Mouse (Mus musculus): ENCODE data around the gene Atp1b2. TPM values are rescaled to one million over a fixed set of nuclear protein-coding genes. Genes with fewer than 3 reads are reported as not detected.

The Atp1b2 gene
- polyA plus RNA-seq, 2 experiments = 10.4 to 17.9 TPM

DNA sequence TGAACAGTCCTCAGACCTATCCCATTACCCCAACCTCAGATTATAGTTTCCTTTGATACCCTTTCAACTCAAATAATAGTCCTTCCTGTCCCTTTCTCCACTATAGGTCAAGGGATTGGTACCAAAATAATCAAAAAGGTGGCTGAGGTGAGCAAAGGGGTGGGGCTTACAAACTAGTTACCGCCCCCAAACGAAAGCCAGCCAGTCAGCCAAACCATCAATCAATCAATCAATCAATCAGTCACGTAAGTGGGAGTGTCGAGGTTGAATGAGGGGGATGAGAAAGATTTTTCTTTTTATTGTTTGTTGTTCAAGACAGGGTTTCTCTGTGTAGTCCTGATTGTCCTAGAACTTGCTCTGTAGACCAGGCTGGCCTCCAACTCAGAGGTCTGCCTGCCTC, 17.3 kb upstream of the Atp1b2 start:
- H3K9ac ChIP-seq (ENCODE audit: low read depth, low read length, severe bottlenecking) = peak overlapping the region; percentile 69; the same call in 1 of the 2 replicates

DNA sequence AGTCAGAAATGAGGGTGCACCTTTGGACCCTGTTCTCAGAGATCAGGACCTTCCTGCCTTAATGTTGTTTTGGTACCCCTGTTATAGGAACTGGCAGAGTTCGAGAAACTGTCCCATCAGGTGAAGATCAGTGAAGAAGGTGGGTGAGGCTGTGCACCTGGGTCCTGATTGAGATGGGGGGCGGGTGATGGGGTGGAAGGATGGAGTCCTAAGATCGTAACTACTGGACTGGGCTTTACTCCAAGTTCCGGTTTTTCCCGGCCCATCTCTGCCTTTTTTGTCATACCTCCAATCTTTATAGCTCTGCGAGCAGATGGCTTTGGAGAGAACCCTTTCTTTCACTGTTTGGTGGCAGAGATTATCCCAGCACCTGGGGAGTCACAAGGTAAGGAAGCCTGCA, 16.7 kb upstream of the Atp1b2 start:
- Histone ChIP-seq H3K36me3 (ENCODE audit: control insufficient read depth, insufficient read depth, low read length) (no peaks in the 10 kb centered on the region), H3K27ac (replicated peaks; ENCODE audit: low read depth, low read length) (0 out of 2 replicates have a peak overlapping the region, but pooled peaks have one; percentile 2), H3K9me3 (ENCODE audit: control insufficient read depth, low read length) (no peaks in the 10 kb centered on the region), H3K4me1 (ENCODE audit: control insufficient read depth, insufficient read depth, low read length) (0 out of 2 replicates have a peak, but pooled peaks cover 7% of the 10 kb centered on the region), H3K4me3 (replicated peaks; ENCODE audit: low read length) (peak overlapping the region; percentile 51), H3K27me3 (ENCODE audit: control insufficient read depth, insufficient read depth, low read length) (no peaks in the 10 kb centered on the region), H3K4me2 (replicated peaks; ENCODE audit: low read depth, low read length, severe bottlenecking) (peak overlapping the region; percentile 75), H3K9ac (ENCODE audit: low read depth, low read length, severe bottlenecking) (peak overlapping the region; percentile 69)
- 0 out of 2 replicates have a peak, but pooled peaks have one; percentile 9 for ATAC-seq (ENCODE audit: low FRiP score, low read depth)
- 27% methylated on average over 6 of the region's 6 CpGs for WGBS
- DNase-seq (ENCODE audit: low spot score) = no peak
- no peak for TF ChIP-seq POLR2A (IDR thresholded peaks at IDR 0.05; ENCODE audit: borderline replicate concordance, extremely low read depth, insufficient read depth, insufficient read length)

More for the DNA sequence above, 17.3 kb upstream of the Atp1b2 start:
- Histone ChIP-seq H3K27ac (replicated peaks; ENCODE audit: low read depth, low read length) (no peak overlapping the region), H3K4me3 (replicated peaks; ENCODE audit: low read length) (peak overlapping the region; percentile 51), H3K9me3 (ENCODE audit: control insufficient read depth, low read length) (no peaks in the 10 kb centered on the region), H3K4me2 (replicated peaks; ENCODE audit: low read depth, low read length, severe bottlenecking) (peak overlapping the region; percentile 75), H3K36me3 (ENCODE audit: control insufficient read depth, insufficient read depth, low read length) (no peaks in the 10 kb centered on the region), H3K4me1 (ENCODE audit: control insufficient read depth, insufficient read depth, low read length) (0 out of 2 replicates have a peak, but pooled peaks cover 7% of the 10 kb centered on the region), H3K27me3 (ENCODE audit: control insufficient read depth, insufficient read depth, low read length) (no peaks in the 10 kb centered on the region)
- WGBS = 65% methylated on average over 4 of the region's 4 CpGs
- ATAC-seq (ENCODE audit: low FRiP score, low read depth) (no peak), DNase-seq (ENCODE audit: low spot score) (no peak)
- no peak for TF ChIP-seq POLR2A (IDR thresholded peaks at IDR 0.05; ENCODE audit: borderline replicate concordance, extremely low read depth, insufficient read depth, insufficient read length)

DNA sequence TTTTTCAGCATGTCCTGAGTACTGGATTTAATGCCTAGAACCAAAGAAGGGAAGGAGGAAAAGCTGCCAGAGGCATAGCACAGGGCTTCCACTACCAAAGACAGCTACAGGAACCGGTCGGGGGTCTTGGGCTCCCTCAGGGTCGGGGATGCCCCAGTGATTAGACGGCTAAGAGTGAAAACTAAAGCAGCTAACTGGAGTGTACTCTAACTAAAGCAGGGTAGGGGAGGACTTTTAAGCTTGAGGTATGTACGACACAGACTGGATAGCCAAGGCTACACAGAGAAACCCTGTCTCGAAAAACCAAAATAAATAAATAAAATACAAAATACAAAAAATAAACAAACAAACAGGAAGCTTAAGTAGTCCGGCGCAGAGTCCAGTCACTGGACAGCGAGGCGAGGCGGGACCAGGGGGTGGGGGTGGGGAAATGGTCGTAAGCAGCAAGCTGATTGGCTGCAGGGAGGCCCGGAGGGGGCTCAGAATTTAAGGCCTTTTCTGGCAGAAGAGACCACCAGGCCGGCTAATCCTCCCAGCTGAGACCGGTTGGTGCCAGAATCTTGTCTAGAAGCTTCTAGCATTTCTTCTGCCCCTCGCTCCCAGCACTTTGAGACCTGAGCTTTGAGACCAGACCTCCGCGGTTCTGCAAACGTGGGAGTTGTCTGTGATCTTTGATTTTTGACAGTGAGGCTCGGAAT, 16.0 kb upstream of the Atp1b2 start, which contains the start of gene Sat2:
Gene Sat2, plus strand, starts transcription at position 454 of the 698 bp plus-strand sequence.
- H3K27ac ChIP-seq (replicated peaks; ENCODE audit: low read depth, low read length) = peak within 1 kb of the TSS; percentile 2; the same call in 1 of the 2 replicates
- ATAC-seq (ENCODE audit: low FRiP score, low read depth) = peak; percentile 87
- 0 out of 2 replicates have a peak, but pooled peaks cover 7% of the 10 kb centered on the region for H3K4me1 ChIP-seq (ENCODE audit: control insufficient read depth, insufficient read depth, low read length)
- H3K9ac ChIP-seq (ENCODE audit: low read depth, low read length, severe bottlenecking) = peak within 1 kb of the TSS; percentile 69
- 0 out of 2 replicates have a peak, but pooled peaks have one; percentile 21 for TF ChIP-seq POLR2A (IDR thresholded peaks at IDR 0.05; ENCODE audit: borderline replicate concordance, extremely low read depth, insufficient read depth, insufficient read length)
- H3K4me2 ChIP-seq (replicated peaks; ENCODE audit: low read depth, low read length, severe bottlenecking) = peak within 1 kb of the TSS; percentile 75
- H3K4me3 ChIP-seq (replicated peaks; ENCODE audit: low read length) = peak within 1 kb of the TSS; percentile 51
- H3K9me3 ChIP-seq (ENCODE audit: control insufficient read depth, low read length) = no peaks in the 10 kb centered on the region
- peak; percentile 83 for DNase-seq (ENCODE audit: low spot score)
- no peaks in the 10 kb centered on the region for H3K27me3 ChIP-seq (ENCODE audit: control insufficient read depth, insufficient read depth, low read length)
- H3K36me3 ChIP-seq (ENCODE audit: control insufficient read depth, insufficient read depth, low read length) = no peaks in the 10 kb centered on the region
- WGBS = 1% methylated on average over 20 of the region's 20 CpGs

- 87% methylated on average over 7 of the region's 7 CpGs for WGBS
- no peak for ATAC-seq (ENCODE audit: low FRiP score, low read depth)
Measured at GRCm38 (mm10) chr11:69620394-69621081, 14.8 kb upstream of the Atp1b2 start.

DNA sequence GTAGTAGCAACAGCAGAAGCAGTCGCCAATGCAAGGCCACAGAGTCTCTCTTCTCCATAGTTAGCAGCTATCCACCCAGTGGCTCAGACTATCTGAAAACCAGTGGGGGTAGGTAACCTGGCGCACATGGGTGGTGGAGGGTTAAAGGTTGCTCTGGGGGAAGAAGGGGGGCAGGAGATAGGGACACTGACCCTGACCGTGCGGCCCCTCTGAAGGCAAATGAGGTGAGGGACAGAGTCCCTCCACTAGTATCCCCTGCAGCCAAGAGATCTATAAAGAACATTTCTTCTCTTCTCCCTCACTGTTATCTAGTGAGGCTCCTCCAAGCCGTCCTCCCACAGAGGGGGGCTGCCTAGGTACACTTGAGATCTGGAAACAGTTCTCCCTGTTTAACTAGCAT, 12.1 kb upstream of the Atp1b2 start, which contains the start of gene Shbg:
Gene Shbg, minus strand, starts transcription at position 101 of the 400 bp plus-strand sequence.
- Histone ChIP-seq H3K4me2 (replicated peaks; ENCODE audit: low read depth, low read length, severe bottlenecking) (no peak within 1 kb of the TSS), H3K4me3 (replicated peaks; ENCODE audit: low read length) (no peak within 1 kb of the TSS), H3K36me3 (ENCODE audit: control insufficient read depth, insufficient read depth, low read length) (no peaks in the 10 kb centered on the region), H3K27me3 (ENCODE audit: control insufficient read depth, insufficient read depth, low read length) (no peaks in the 10 kb centered on the region), H3K27ac (replicated peaks; ENCODE audit: low read depth, low read length) (no peak within 1 kb of the TSS), H3K4me1 (ENCODE audit: control insufficient read depth, insufficient read depth, low read length) (peaks cover 8% of the 10 kb centered on the region; the same call in 1 of the 2 replicates), H3K9me3 (ENCODE audit: control insufficient read depth, low read length) (no peaks in the 10 kb centered on the region), H3K9ac (ENCODE audit: low read depth, low read length, severe bottlenecking) (no peak within 1 kb of the TSS)
- 63% methylated on average over 5 of the region's 5 CpGs for WGBS
- ATAC-seq (ENCODE audit: low FRiP score, low read depth) = no peak
- TF ChIP-seq POLR2A (IDR thresholded peaks at IDR 0.05; ENCODE audit: borderline replicate concordance, extremely low read depth, insufficient read depth, insufficient read length) = no peak
- DNase-seq (ENCODE audit: low spot score) = no peak

More at GRCm38 (mm10) chr11:69620394-69621081, 14.8 kb upstream of the Atp1b2 start:
- Histone ChIP-seq H3K27me3 (ENCODE audit: control insufficient read depth, insufficient read depth, low read length) (no peaks in the 10 kb centered on the region), H3K4me2 (replicated peaks; ENCODE audit: low read depth, low read length, severe bottlenecking) (no peak overlapping the region), H3K9me3 (ENCODE audit: control insufficient read depth, low read length) (no peaks in the 10 kb centered on the region), H3K4me3 (replicated peaks; ENCODE audit: low read length) (no peak overlapping the region), H3K36me3 (ENCODE audit: control insufficient read depth, insufficient read depth, low read length) (no peaks in the 10 kb centered on the region), H3K9ac (ENCODE audit: low read depth, low read length, severe bottlenecking) (no peak overlapping the region), H3K4me1 (ENCODE audit: control insufficient read depth, insufficient read depth, low read length) (0 out of 2 replicates have a peak, but pooled peaks cover 7% of the 10 kb centered on the region), H3K27ac (replicated peaks; ENCODE audit: low read depth, low read length) (no peak overlapping the region)
- no peak for TF ChIP-seq POLR2A (IDR thresholded peaks at IDR 0.05; ENCODE audit: borderline replicate concordance, extremely low read depth, insufficient read depth, insufficient read length)
- no peak for DNase-seq (ENCODE audit: low spot score)
